Mouse (Mus musculus) telencephalon, adult 2 months (tissue): ENCODE measurements around the gene 1700013H16Rik.
"Not testable (repeated sequence)": the region's sequence is repeated elsewhere in the genome, so short reads cannot be mapped to it uniquely, and the experiment has no call there.

Experiments
- DNase-seq: peaks from one replicate; pipeline ENCODE4 v3.0.0-alpha.2; 2011; ENCODE audit warnings: low read depth, low spot score

1700013H16Rik gene

DNA sequence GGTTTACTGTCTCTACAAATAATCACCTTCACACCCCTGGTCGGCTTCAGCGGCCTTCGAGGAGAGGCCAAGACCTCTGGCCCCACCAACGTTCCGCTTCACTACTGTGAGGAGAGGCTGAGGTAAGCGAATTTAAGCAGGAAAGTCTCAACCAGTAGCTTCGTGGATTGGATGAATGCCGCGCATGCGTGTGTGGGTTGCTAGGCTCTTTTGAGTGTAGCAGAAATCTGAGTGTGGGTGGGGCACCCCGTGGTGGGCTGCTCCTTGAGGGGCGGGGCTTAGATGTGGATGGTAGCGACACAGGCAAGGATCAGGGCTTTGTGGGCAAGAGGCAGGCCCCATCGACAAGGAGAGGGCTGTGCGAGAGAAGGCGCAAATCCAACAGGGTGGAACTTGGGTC lies at the start of gene 1700013H16Rik:
1700013H16Rik (minus strand) TSS at position 96 of the 400 bp plus-strand sequence.
- no peak for DNase-seq

DNA sequence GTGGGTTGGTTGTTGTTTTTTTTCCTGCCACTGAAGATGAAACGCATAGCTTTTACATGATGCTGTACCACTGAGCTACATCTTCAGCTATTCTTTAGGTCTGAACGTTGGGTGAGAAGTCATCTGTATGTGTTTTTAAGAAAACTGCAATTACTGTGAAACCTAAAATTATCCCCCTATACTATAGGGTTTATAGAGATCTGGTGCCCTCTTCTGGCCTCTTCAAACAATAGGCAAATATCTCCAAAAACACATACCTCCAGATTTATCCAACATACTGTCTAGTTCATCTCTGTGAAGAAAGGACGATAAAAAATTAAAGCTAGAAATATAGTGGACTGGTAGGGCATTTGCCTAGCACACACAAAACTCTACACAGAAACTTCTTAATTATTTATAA lies 41.4 kb upstream of the 1700013H16Rik start:
- DNase-seq = no peak

DNA sequence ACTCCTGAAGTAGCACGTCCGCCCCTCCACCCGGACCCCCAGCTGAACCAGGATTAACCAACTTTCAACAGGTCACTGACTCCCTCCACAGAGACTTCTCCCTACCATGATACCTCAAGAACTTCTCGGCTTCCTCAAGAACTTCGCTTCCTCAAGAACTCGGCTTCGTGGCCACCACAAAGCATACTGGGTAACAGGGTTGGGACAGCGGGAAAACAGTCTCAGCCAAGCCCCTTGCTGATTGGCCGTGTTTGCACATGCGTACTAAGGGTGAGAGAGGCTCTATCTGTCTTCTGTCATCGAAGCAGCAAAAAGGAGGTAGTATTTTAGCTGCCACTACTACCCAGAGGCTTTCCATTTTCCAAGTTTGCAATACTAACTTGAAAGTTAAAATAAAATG lies 39.9 kb upstream of the 1700013H16Rik start, which contains the start of gene Xlr:
Xlr (minus strand) TSS at position 188 of the 400 bp plus-strand sequence.
- DNase-seq = not testable (repeated sequence)

DNA sequence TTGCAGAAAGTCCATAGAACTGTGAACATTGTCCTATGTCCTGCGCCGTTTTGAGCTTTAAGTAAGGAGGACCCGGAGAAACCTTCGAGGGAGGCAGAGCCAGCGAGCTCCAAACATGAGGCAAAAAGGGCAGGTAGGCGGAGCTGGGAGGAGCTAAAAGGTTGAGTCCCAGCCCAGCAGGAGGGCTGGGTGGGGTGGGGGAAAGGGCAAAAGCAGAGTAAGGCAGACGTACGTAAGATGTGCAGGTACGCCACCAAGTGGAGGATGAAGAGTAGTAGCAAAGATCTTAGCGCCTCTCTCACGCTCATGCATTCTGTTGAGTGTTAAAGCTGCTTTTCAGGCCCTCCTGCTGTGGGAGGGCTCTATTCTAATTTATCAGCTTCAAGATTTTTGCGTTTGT lies 18.6 kb upstream of the 1700013H16Rik start, which contains the start of gene Zfp36l3:
Zfp36l3 (minus strand) TSS at position 119 of the 400 bp plus-strand sequence.
- no peak for DNase-seq

DNA sequence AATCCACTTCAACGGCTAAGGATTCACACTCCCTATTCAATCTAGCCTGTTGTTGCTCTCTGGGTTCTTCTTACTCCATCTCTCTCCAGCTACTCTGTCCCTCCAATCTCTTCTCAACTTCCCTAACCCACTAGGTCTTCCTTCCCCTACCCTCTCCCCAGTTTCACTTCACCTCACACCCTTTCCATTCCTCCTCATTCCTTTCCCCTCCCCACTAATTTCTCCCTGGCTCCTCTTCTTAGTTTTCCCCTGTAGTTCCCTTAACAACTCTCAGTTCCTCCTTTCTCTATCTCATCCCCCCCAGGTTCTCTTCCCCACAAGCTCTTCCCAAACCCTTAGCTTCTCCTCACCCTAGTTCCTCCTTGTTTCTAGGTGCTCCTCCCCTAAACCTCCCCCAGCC lies 4.8 kb downstream of the 1700013H16Rik start:
- DNase-seq = no peak

DNA sequence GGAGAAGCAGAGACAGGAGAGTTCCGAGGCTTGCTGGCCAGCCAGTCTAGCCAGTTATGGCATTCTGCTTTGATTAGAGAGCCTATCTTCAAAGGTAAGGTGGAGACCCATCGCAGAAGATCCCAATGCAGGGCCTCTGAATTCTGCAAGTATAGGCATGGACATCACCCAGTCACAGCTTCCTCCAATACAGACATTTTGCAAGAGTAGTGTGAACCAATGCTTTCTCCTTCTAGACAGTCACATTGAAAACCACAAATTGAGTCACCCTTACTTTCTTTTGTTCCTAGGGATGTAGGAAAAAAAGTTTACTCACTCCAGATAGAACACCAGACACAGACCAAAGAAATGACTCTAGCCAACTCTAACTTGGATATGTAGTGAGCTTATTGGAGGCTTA lies 28.7 kb downstream of the 1700013H16Rik start:
- no peak for DNase-seq

DNA sequence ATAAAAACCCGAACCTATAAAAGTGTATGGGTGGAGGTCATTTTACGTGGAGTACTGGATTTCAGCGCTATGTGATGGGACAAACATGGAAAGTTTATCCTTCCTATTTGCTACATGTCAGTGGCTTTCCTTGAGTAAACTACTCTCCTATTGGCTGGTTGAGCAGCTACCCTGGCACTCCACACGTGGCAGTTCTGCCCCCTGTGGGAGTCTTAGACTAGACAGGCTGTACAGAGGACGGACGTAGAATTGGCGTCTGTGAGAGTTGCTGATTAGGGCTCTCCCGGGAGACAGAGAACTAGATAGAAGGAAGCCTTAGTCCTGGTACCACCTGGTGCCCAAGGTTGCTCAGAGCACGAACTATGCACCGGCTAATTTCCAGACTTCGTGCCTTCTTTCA lies 33.0 kb downstream of the 1700013H16Rik start, which contains the start of gene 4930502E18Rik:
4930502E18Rik (plus strand) TSS at position 231 of the 400 bp plus-strand sequence.
- DNase-seq = no peak

DNA sequence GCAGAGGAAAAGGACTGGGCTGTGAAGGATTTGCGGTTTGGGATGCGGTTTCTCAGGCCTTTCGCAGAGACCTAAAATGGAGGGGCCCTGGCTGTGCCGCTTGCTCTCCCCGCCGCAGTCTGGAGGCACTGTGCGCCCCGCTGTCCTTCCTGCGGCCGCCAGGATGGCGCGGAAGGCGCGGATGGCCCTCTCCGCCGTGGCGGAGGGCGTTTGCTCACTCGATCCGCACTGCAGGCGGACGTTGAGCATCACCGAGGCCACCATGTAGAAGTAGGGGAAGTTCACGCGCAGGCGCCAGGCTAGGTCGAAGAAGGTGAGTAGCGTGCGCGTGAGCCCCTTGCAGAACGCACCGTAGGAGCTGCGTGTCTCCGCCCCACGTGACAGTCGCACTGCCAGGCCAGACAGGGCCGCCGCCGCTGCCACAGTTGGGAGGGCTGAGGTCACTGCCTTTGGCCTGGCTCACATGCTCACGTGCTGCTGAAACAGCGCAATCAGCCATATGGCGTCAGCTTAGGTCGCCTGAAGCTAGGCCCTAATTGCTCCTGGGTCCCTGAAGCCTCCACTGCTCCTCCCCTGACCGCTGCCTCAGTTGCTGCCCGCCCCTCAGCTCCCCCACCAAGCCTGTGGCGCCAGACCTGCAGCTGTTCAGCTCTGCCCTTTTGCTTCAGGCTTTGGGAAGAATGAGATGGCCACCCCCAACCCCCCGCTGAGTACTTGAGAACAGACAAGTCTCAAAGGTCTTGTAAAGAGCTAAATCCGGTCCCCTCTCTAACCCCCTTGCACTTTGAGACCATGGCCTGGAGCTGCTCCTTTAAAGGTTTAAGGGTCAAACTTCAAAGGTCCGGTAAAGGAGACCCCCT lies 41.1 kb downstream of the 1700013H16Rik start:
- peak; percentile 18 for DNase-seq

DNA sequence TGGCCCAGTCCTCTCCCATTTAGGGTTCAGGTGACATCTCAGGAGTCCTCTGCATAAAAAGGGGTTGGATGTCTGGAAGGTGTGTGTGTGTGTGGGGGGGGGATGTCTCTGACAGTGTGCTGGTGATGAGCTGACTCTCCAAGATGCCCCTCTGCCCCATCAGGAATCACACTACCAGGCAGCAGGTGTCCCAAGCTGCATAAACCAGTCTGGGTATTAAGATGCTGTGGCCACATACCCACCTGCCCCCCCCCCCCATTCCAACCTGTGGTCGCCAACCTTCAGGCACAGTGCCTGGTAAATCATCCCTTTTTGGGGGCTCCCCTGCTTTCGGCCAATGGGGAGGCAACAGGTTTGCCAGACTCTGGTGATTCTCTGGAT lies 41.7 kb downstream of the 1700013H16Rik start:
- DNase-seq = no peak

DNA sequence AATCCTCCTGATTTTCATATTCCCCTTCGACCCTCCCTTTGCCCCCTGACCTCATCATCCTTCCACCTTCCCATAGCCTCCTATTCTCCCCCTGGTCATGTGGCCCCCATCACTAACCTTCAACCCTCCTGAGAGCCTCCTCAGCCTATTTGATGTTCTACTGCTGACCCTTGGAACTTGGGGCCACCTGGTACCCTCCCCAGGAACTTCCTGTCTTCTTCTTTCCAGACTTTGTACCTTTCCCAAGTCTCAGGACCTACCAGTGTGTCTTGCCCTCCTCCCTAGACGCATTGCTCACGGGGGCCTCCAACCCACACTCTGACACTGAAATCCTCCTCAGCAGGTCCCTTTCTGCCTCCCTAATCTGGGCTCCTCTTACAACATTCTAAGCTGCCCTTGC lies 55.0 kb downstream of the 1700013H16Rik start:
- no peak for DNase-seq

DNA sequence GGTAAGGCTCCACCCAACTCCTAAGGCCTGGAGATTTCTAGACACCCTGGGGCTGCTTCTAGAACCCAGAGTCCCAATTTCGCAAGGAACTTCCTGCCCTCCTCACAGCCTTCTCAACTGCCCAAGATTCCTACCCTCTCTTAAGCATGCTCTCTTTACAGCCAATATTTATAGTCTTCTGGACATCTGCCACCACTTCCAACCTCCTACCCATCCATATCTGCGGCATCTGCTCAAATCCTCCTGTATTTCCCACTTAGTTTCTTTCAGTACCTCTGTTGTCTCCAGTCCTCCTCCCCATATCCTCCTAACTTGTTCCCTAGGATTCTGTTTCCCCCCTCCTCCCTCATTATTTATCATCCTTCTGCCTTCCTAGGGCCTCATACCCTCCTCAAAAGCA lies 58.4 kb downstream of the 1700013H16Rik start:
- DNase-seq = no peak

DNA sequence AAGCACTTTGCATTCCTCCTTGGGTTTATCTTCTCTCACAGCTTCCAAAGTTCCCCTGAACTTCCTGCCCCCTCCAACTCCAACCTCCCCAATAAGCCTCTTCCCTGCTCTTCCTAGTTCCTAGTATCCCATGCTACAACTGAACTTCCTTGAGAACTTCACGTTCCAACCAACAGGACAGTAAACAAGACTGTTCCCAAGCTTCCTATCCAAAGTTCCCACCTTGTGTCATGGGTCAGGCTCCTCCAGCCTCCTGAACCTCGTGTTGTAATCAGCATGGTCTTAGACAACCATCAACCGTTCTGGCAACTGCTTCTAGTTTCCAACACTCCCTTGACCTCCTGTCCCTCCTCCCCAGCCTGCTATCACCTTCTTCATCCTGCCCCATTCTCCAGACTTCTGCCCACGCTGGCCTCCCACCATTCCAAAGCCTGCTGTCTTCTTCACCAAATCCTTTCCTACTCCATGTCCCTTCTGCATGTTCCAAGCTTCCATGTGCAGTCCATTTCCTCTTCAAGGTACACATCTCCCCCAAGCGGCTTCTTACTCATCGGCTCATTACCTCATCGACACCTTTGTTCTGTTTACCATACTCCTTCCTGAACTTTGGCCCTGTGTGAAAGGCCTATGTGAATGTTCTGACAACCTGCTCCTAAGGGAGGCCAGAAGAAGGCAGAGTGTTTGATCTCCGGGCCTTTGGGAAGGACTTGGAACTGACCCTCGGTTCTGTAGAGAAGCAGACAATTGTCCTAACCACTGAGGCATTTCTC lies 63.4 kb downstream of the 1700013H16Rik start:
- DNase-seq = no peak

DNA sequence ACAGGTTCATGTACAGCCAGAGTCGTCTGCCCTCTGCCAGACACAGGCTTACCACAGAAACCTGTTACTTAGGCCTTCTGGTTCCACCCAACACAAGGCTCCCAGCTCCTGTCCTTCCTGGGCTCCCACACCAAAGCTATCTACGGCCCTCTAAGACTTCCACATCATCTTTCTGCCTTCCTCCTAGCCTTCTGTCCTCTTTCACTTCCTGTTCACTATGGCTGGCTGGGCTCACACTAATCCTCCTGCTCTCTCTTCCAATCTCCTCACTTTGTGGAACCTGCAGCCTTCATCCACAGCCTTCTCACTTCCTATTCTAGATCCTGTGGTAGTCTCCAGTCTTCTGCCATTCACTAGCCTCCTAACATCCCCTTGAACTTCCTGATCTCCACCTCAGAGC lies 64.5 kb downstream of the 1700013H16Rik start:
- no peak for DNase-seq
